Mouse (Mus musculus) cerebellum, adult 9-11 months (tissue): Measurements from ENCODE around the gene Apbb1.
A peak's percentile ranks its signal among the peaks of the same experiment; 100 is the strongest.

Experiments used
- DNase-seq: peaks from one replicate; pipeline ENCODE4 v3.0.0; 2022

The Apbb1 gene

DNA sequence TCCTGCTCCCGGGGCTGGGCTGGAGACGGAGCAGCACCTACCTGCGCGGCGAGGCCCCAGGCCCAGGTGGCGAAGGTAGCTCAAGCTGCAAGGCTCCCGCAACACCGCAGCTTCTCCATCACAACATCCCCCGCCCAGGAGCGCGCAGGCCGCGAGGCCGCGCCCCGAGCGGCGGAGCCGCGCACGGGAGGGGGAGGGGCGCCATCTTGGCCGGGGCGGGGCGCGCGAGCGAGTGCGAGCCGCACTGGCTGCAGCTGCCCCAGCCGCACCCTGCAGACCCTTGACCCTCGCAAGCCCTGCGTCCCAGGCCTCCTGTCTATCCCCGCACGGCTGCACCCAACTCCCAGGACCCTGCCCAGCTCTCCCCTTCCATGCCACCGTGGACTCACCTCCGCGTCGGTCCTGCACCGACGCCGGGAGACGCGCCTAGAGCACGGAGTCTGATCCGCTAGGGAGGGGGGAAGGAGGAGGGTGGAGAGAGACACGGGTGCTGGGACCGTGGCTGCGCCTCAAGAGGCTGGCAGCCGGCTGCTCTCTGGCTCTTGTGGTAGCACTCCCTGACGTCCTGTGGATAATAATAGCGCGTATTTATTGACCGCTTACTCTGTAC is at the start of gene Apbb1:
Gene Apbb1 (minus strand): TSS at position 560 of the 610 bp plus-strand sequence.
- peak; percentile 93 for DNase-seq

DNA sequence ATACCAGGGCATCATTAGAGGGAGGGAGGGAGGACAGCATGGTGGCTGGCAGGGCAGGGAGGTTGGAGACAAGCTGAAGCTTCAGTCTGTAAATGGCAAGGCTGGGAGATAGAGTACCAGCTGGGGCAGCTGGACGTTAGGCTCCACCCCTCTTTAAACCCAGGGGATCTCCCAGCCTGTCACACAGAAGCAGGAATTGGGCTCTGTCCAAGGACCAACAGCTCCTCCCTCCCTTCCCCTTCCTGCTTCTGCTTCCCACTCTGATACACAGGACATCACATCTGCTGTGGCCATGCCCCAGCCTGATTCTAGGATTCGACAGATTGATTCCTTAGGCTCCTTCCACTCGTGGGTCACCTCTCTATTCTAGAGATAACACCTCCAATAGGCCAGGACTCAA is 47.2 kb upstream of the Apbb1 start:
- DNase-seq, result peak; percentile 62

DNA sequence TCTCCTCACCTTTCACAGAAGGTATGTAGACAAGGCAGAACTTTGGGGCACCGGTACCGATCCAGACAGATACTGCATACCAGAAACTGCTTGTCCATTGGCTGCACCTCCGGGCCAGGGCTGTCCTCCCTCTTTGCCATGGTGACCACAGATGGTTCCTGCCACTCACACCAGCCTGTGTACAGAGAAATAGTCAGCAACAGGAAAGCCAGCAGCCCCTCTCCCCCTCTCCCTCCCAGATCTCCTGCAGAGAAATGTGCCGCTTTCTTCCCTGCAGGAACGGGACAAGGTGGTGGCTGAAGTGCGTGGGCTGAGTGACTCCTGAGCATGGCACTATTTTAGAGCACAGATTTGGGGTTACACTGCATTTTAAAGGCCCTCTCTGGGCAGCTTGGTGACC is 43.9 kb upstream of the Apbb1 start:
- DNase-seq, result peak; percentile 88

DNA sequence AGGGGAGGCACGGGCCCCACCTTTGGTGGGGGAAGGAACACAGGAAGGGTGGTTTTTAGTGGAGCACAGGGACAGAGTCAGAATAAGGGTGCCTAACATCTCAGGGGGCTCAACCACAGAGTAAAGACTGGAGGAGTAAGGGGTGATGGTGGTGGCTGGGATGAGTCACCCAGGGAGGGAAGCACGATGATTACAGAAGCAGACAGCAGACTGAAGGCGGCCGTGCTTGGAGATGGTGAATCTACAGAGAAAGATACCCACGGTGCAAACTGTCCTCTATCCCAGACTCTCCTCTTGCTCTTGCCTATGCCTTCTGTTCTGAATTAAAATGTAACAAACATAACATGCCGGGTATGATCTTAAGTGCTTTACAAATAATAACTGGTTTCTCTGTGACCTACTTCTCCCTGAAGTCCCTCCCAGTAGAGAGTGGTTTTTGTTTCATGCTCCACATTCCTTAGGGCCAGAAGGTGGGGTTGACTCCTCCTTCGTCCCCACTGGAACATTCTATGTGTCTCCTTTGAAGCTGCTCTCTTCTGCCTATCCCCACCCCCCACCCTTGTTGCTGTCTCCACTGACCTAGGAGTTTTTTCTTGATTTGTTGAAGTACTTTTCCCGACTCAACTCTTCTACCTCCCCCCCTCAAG is 40.3 kb upstream of the Apbb1 start:
- no peak for DNase-seq

DNA sequence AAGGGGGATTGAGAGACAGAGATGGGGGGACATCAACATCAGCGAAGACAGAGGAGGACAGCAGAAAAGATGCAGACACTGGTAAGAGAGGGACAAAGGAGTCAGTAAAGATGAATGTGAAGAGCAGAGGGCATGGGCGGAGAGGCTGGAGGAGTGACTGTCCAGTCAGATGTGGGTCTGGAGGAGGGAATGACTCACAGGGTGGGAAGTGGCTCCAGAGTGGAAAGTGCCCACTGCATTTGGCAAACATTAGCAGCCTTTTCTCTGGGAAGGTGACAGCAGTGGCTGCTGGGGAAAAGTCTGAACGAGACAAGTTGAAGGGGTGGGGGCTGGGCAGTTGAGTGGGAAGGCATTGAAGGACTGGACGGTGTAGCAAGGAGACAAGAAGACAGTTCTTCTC is 39.6 kb upstream of the Apbb1 start:
- no peak for DNase-seq

DNA sequence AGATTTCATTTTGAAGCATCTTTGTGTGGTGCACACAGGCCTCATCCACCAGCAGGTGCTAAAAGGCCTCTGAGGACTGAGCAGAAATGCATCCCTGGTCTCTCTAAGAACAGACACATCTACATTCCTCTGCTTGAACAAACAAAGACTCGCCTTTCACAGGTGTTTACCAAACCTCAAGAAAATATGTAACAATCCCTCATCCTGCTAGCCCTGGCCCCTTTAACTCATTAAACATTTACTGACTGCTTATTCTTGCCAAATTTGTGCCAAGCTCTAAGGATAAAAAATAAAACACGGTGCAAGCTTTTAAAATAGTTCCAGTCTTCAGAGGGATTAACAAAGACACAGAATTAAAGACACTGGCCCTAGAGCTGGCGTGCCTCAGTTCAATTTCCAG is 38.2 kb upstream of the Apbb1 start:
- DNase-seq, result no peak

DNA sequence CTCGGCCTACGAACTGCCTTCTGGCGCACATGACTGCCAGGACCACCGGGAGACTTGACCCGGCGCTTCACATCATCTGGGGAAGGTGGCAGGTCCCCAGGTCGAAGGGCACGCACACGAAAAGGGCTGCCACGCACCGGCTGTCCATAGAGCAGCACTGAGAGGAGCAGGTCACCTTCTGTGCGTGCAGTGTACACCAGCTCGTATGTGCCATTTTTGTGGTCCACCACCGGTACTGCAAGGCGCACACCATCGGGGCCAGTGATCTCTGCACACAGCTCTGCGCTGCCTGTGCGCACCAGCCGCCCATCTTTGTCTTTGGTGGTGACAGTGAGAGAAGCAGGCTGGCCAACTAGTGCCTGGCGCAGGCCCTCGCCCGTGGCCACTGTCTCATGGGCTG is 36.4 kb upstream of the Apbb1 start:
- no peak for DNase-seq

DNA sequence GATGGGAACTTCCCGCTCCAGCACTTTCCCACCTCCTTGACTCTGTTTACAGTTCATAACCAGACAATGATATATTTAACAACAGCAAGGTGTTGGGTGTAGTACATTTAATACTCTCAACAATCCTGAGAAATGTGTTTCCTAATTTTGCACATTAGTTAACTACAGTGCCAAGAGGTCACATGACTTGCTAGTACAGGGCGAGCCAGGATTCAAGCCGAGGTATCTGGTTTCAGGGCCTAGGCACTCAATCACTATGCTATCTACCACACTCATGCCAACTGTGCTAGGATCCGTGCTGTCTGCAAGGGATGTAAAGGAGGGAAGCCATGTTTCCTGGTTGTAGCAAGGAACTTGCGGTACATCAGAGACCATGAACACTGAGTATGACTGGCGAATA is 35.1 kb upstream of the Apbb1 start:
- no peak for DNase-seq

DNA sequence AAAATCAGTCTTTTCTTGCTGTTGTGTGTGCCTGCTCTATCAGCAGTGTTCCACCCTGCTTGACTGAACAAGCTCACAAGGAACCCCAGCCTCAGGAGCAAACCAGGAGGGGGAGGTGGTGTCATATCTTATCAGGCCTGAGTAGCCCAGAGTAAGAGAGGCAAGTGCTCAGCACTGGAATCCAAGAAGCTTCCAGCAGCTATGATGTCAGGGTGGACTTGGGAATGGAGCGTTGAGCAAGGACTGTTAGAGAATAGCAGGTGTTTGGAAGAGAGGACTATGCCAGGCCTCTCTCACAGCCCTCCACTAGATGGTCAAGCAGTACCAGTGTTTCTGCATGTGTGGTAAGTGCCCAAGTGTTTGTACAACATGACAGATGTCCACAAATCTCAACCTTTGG is 34.3 kb upstream of the Apbb1 start:
- no peak for DNase-seq

DNA sequence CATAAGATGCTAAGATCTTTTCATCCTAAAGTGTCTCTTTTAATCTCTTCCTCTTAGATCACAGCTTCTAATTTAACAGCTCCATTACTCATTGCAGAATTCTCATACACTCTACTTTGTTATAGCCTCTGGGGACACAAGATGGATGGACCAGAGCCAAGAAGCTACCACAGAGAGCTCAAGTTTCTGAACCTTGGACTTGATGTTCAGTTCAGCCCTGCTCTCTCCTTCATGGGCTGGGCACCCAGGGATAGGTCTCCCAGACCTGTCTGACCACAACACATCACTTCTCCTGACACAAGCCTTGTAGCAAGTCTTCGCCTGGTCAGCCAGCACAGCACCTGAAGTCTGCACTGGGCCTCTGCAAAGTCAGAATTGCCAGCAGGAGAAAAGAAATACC is 32.9 kb upstream of the Apbb1 start:
- DNase-seq, result no peak

DNA sequence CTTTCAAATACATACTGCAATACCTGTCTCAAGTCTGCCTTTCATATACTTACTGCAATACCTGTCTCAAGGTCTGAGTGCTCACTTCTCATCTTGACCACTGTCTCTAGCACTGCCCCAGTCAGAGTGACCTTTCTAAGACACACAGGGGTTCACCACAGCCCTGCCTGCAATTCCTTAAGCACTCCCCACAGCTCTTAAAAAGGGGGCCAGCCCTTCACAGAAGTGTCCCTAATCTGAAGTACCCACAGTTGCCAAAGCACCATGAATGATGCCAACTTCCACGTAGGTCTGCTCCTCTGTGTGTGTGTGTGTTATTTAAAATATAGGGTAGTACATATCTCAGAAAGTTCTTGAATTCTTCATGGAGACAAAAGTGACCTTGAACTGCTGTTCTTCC is 30.3 kb upstream of the Apbb1 start:
- no peak for DNase-seq

DNA sequence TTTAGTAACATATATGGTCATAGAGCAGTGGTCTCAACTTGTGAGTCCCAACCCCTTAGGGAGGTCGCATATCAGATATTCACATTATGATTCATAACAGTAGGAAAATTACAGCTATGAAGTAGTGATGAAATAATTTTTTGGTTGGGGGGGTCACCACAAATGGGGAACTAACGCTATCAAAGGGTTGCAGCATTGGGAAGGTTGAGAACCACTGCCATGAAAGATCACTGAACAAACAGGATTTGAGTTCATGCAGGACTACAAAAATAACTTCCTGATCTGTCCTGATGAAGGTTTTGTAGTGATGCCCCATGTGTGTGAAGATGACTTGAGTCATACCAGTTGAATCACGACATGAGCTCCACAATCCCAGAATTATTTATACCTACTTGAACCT is 27.0 kb upstream of the Apbb1 start:
- DNase-seq, result no peak

DNA sequence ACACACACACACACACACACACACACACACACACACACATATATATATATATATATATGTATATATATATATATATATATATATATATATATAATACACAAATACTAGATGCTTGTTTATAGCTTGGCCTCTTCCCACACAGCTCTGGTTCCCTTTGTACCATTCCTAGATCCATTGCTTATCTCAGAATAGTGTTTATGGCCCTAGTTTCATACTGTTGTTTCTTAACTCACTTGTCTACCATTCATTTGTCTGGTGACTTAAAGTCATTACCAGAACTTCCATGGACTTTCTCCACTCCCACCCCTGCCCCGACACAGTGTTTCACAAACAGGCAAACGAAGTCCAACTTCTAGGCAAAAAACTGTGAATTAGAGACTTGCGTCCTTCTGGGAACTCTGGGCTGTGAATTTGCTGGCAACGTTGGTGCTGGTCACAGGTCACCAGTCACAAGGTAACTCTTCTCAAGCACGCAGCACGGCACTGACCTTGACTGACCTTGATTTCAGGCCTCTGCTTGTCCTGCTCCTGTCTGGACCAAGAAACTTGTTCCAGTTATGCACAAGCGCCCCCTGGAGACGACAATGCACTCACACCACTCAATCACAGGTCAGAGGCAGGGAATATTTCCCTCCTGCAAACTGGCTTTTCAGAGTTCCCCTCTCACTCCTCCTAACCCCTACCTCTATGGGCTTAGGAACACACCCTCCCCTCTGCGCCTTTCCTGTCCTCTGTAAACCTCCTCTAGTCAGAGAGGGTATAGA is 21.6 kb upstream of the Apbb1 start:
- DNase-seq, result peak; percentile 74

DNA sequence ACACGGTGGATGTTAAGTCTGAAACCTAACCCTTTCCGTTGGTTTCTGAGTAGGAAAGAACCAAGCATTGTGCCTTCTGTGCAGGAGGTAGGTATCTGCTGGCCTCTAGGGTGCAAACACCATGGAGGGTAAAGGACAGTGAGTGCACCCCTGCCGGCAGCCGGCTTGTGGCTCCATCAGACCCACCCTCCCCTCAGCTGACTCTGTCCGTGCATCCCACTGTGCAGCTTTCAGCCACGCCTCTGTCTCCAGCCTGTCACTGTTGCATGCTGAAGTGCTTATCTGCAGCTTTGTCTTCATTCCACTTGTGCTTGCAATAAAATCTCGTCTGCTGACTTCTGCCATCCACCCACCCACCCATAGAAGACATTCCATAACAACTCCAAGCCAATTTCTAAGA is 8.6 kb upstream of the Apbb1 start:
- no peak for DNase-seq

DNA sequence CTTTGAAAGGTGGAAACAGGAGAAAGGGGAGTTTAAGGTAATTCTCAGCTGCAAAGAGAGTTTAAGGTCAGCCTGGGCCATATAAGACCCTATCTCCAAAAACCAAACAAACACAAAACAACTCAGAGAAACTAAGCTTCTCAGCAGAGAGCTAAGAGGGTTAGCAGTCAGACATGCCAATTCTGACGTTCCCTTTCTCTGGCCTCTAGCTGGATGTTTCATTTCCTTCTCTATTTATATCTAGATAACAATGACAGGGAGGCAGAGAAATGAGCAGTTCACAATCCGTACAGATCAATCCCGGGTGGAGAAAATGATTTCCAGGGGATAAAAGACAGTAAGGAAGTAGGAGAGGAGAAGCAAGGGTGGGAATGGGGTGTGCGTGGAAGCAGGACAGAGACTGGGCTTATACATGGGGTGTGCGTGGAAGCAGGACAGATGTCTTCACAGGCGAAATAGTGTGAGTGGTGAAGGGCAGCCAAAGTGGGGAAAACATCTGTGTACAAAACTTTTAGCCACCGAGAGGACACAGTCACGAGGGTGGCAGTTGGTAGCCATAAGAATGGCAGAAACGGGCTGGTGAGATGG is 7.0 kb upstream of the Apbb1 start:
- no peak for DNase-seq

DNA sequence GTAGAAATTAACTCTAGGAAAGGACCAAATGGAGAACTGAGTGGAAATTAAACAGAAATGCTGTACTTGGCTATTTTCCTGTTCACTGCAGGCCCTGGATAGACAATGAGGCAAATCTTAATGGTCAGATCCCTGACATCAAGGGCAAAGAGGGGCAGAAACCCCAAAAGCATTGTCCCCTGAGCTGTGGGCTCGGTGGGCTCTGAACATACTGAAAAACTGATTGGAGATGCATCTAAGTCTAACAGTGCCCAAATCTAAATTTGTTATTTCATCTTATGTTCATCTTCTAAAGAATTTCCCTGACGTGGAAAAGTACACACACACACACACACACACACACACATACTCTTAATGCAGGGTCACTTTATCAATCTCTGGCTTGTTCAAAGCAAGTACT is 506 bp upstream of the Apbb1 start:
- DNase-seq, result no peak

DNA sequence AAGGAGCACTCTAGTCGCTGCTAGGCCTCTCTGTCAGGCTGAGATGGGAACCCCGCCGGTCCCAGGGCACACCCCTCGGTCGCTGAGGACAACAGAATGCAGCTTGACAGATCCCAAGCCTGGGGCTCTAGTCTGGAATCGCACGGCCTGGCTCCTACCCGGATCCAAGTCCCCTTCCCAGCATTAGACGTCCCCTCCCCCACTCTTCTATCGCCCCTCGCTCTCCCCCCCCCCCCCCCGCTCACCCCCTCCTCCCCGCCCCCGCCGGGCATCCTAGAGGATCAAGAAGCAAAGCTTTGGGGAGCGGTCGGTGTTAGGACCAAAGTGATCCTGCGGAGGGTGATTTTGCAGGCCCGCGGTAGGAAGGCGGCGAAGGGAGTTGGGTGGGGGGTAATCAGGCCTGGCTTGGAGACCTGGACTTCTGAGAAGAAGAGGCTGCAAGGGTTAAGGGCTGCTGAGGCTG is 795 bp downstream of the Apbb1 start:
- peak; percentile 69 for DNase-seq

DNA sequence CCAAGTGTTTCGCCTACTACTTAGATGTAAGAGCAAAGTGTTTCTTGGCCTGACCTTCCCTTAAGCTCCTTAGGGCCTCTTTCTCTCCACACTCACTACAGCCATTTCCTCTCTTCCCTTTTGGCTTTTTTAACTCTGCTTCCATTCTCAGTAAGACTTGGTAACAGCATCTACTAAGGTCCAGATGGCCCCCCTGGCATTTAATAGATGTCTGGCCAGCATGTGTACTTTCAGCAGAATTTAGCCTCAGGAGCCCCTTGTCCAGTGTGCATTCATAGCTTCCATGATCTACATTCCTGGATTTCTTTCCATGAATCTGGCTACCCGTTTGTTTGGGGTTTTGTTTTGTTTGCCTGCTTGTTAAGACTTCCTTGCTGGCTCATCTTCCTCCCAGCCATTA is 3.0 kb downstream of the Apbb1 start:
- DNase-seq, result peak; percentile 57

DNA sequence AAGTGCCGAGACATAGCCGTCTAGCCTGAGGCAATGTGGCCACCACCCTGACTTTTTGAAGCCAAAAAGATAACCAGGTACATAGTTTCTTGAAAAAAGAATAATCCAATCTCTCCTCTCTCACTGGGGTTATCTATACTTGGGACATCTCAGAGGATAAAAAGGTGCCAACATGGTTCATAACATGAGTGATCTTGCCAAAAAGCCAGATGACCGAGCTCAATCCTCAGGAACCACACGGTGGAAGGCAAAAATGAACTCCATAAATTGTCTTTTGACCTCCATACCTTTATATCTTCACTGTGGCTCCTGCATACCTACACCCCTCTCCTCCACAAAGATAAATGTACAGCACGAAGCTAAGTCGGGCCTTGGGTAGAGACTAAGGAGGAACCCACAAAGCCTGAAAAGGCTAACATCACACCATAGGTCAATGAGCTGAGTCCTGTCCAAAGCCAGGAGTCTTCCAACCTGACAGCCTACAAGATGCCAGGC is 4.0 kb downstream of the Apbb1 start:
- DNase-seq, result peak; percentile 51

DNA sequence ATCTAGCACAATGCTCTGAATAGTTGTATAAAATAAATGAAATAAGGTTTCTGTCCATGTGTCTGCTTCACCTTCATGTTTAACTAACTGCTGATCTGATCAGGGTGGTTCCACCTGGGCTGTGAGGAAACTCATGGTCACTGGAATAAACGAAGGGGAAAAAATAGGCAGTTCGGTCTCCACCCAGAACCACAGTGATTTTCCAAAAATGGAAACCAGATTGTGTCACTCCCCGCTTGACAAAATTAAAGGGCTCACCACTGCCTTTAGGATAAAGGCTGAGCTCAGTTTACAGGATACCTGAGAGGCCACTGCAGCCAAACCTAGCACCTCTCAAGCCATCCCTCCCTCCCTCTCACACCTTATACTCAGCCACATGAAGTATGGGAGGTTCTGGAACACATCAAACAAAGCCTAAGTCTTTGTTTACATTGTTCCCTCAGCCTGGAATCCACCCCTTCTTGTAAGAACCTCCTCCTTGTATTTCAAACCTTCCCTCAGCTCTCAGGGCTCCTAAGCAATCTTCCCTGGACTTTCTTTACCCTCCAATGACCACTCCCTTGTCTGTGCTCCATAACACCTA is 5.2 kb downstream of the Apbb1 start:
- no peak for DNase-seq

DNA sequence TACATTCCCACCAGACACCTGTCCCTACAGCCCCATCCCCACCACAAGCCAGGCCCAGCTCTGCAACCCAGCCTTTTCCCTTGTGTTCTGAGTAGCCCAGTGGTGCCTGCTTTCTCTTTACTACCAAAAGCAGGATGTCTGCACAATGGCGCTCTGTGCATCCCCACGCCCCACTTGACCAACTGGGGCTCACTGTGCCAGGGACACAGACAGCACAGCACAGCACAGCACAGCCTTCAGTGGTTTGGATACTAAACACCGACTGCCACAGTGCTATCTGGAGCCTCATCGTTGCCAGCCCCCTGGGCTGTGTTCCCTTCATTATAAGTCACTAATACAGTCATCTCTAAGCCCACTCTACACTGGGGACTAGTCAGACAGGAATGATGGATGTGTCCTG is 6.9 kb downstream of the Apbb1 start:
- DNase-seq, result no peak

DNA sequence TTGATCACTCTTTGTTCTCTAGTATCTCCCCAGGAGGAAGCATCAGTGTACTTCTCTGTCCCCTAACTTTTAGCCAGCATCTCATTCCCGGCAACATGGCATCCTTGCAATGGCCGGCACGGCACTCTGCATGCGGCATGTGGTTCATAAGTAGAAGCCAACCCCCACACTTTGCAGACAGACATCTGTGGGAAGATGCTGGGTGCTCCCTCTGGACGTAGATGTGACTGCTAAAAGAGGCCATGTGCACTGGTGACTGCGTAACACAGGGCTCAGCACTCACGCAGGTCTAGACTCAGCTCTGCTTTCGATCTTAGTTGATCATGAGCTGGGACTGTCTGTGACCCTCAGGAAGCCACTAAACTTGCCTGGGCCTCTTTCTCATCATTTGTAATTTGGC is 8.5 kb downstream of the Apbb1 start:
- no peak for DNase-seq

DNA sequence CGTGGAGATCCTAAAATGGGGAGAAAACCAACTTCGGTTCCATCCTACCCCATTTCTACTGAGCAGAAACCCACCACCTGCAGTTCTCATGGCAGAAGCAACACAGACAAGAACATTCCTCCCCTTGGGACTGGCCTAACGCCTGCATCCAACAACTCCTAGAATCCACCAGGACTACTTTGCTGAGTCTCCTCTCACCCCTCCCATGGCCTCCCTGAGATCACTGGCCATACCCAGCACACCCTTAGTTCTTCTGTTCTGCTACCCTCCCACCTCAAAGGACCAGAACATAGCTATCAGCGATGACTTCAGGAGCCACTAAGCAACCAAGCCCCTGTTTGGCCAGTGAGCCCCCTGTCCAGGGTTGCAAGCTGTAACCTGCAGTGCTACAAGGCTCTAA is 10.7 kb downstream of the Apbb1 start:
- no peak for DNase-seq
